Mouse (Mus musculus) heart, embryonic 11.5 days (tissue): Measurements from ENCODE around the gene Fbxl17. TPM values are rescaled to one million over a fixed set of nuclear protein-coding genes. Genes with fewer than 3 reads are reported as not detected.

ENCODE experiments used
- ATAC-seq: fragments of 200-750 bp; cut with Nextera tagmentation; replicated peaks from 2 replicates; pipeline ENCODE4 v1.8.0; 2017; ENCODE audit warnings: moderate library complexity; ENCODE audit not compliant: insufficient number of reproducible peaks, low FRiP score, low TSS enrichment
- H3K27ac ChIP-seq: fragments of 300-500 bp; sonication (generic); 2 replicates; pipeline ENCODE4 v1.5.1; 2014; ENCODE audit warnings: mild to moderate bottlenecking, low read depth, low read length
- H3K27me3 ChIP-seq: fragments of 300-500 bp; sonication (generic); 2 replicates; pipeline ENCODE4 v1.6.1; 2014; ENCODE audit warnings: mild to moderate bottlenecking, low read length, mixed read lengths; ENCODE audit not compliant: control insufficient read depth, insufficient read depth
- H3K36me3 ChIP-seq: fragments of 300-500 bp; sonication (generic); 2 replicates; pipeline ENCODE4 v1.6.1; 2014; ENCODE audit warnings: mild to moderate bottlenecking, low read length, moderate library complexity, mixed read lengths; ENCODE audit not compliant: control insufficient read depth, insufficient read depth
- H3K4me1 ChIP-seq: fragments of 300-500 bp; sonication (generic); 2 replicates; pipeline ENCODE4 v1.6.1; 2014; ENCODE audit warnings: low read length; ENCODE audit not compliant: control insufficient read depth, insufficient read depth
- H3K4me2 ChIP-seq: fragments of 300-500 bp; sonication (generic); 2 replicates; pipeline ENCODE4 v1.6.1; 2014; ENCODE audit warnings: mild to moderate bottlenecking, moderate library complexity
- H3K4me3 ChIP-seq: fragments of 300-500 bp; sonication (generic); 2 replicates; pipeline ENCODE4 v1.5.1; 2014; ENCODE audit warnings: low read depth, low read length
- H3K9ac ChIP-seq: fragments of 300-500 bp; sonication (generic); 2 replicates; pipeline ENCODE4 v1.6.1; 2014; ENCODE audit warnings: mild to moderate bottlenecking, low read depth, low read length, moderate library complexity
- H3K9me3 ChIP-seq: fragments of 300-500 bp; sonication (generic); replicated peaks from 2 replicates; pipeline ENCODE4 v1.6.1; 2016; ENCODE audit warnings: low read length; ENCODE audit not compliant: control insufficient read depth
- WGBS: fragments of 180-500 bp; shearing (Covaris S2); extraction: QIAGEN DNeasy Blood & Tissue Kit; methylation state at CpG from one replicate; pipeline ENCODE4 v1.1.7; 2014; ENCODE audit not compliant: insufficient replicate concordance; 5-methylcytosine and 5-hydroxymethylcytosine counted together
- polyA plus RNA-seq: library from polyadenylated mRNA; unstranded; fragments of >200 nt; fragmentation: Nextera tagmentation; extraction: Ambion mirVana; gene quantifications from 2 replicates; pipeline ENCODE4 v1.2.1, GENCODE M21; 2014

Fbxl17 gene
- polyA plus RNA-seq, 1 experiment from 2014 or later: 6.4 TPM

GRCm38 (mm10) chr17:63262674-63263073 is 237.1 kb downstream of the Fbxl17 start:
- no peak overlapping the region for H3K9ac ChIP-seq
- 86% methylated on average over 5 of the region's 5 CpGs for WGBS
- no peaks in the 10 kb centered on the region for H3K27me3 ChIP-seq
- H3K36me3 ChIP-seq: no peaks in the 10 kb centered on the region
- H3K4me1 ChIP-seq: peaks cover 2% of the 10 kb centered on the region; the same call in 1 of the 2 replicates
- H3K27ac ChIP-seq: no peak overlapping the region
- H3K9me3 ChIP-seq: no peaks in the 10 kb centered on the region
- H3K4me2 ChIP-seq: no peak overlapping the region
- ATAC-seq: no peak
- no peak overlapping the region for H3K4me3 ChIP-seq

GRCm38 (mm10) chr17:63261508-63262141 is 238.2 kb downstream of the Fbxl17 start:
- Histone ChIP-seq H3K36me3 (no peaks in the 10 kb centered on the region), H3K9ac (no peak overlapping the region), H3K27ac (no peak overlapping the region), H3K4me1 (no peaks in the 10 kb centered on the region), H3K9me3 (no peaks in the 10 kb centered on the region), H3K27me3 (no peaks in the 10 kb centered on the region), H3K4me2 (no peak overlapping the region), H3K4me3 (no peak overlapping the region)
- WGBS: 70% methylated on average over 10 of the region's 10 CpGs
- ATAC-seq: peak; percentile 94

DNA sequence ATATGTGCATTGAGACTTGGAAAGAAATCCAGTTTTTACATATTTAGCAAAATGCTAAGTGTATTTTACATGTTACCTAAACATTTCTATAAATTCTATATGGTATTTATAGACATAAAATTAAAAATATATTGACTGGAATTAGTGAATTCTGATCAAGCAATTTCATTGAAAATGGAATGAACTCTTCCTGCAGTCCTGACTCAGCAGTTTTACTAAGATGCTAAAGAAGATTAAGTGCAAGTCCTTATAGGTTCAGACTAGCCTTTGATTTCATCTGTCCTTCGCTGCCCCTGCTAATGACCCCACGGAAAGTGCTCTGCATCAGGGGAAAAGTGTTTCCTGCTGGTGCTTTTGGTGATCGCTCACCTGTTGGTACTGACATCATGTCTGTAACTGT is 240.7 kb downstream of the Fbxl17 start:
- no peak for ATAC-seq
- Histone ChIP-seq H3K4me2 (no peak overlapping the region), H3K27me3 (no peaks in the 10 kb centered on the region), H3K36me3 (no peaks in the 10 kb centered on the region), H3K9ac (no peak overlapping the region), H3K4me3 (no peak overlapping the region), H3K9me3 (no peaks in the 10 kb centered on the region), H3K4me1 (no peaks in the 10 kb centered on the region), H3K27ac (no peak overlapping the region)
- WGBS: 77% methylated on average over 3 of the region's 3 CpGs

DNA sequence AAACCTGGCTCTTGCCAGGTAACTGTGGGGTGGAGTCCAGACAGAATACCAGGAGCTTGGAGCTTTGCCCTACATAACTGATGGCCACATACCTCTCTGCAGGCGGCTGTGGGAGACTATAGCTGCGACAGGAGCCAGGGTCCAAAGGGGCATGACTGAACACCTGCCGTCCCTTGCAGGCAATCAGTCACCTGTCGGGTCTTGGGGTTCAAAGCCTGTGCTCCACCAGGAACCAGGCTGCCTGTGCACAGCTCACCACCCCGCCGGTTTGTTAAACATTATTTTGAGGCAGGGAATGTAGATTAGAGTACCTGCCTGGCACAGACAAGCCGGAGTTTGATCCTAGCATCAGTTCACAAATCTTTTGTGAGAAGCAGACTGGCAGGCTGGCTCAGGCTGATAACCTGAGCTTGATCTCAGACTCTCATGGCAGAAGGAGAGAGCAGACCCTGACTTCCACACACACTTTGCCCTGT is 253.6 kb downstream of the Fbxl17 start:
- Histone ChIP-seq H3K9me3 (no peaks in the 10 kb centered on the region), H3K27ac (no peak overlapping the region), H3K4me2 (no peak overlapping the region), H3K9ac (no peak overlapping the region), H3K4me3 (no peak overlapping the region), H3K36me3 (no peaks in the 10 kb centered on the region), H3K4me1 (no peaks in the 10 kb centered on the region), H3K27me3 (no peaks in the 10 kb centered on the region)
- WGBS: 69% methylated on average over 7 of the region's 7 CpGs
- ATAC-seq: no peak

DNA sequence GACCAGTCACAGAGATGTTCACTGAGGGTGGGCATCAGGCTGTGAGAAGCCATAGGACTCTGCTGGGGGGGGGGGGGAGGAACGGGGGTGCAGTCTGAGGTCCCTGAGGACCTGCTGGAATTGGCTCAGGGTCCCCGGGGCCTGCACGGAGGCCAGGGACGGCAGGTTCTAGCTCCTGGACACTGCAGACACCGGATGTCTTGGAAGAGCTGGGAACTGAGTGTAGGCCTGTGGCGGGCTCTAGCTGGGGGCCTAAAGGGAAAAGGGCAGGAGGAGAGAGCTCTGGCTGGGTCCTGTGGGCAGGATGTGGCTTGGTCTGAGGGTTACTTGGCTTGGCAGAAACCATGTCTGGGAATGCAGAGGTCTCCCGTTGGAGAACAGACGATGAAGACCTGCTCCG is 254.3 kb downstream of the Fbxl17 start:
- Histone ChIP-seq H3K9me3 (no peaks in the 10 kb centered on the region), H3K4me1 (no peaks in the 10 kb centered on the region; the same call in 1 of the 2 replicates), H3K27ac (no peak overlapping the region), H3K4me2 (no peak overlapping the region), H3K9ac (no peak overlapping the region), H3K36me3 (no peaks in the 10 kb centered on the region), H3K27me3 (no peaks in the 10 kb centered on the region), H3K4me3 (no peak overlapping the region)
- 89% methylated on average over 8 of the region's 9 CpGs for WGBS
- ATAC-seq: no peak

GRCm38 (mm10) chr17:63242761-63243160 is 257.1 kb downstream of the Fbxl17 start:
- no peak overlapping the region for H3K4me2 ChIP-seq
- H3K4me1 ChIP-seq: no peaks in the 10 kb centered on the region; the same call in 1 of the 2 replicates
- H3K9ac ChIP-seq: no peak overlapping the region
- no peak; the same call in 1 of the 2 replicates for ATAC-seq
- 94% methylated on average over 3 of the region's 3 CpGs for WGBS
- H3K4me3 ChIP-seq: no peak overlapping the region
- no peaks in the 10 kb centered on the region for H3K36me3 ChIP-seq
- H3K27me3 ChIP-seq: no peaks in the 10 kb centered on the region
- H3K9me3 ChIP-seq: no peaks in the 10 kb centered on the region
- H3K27ac ChIP-seq: no peak overlapping the region

- no peak overlapping the region for H3K4me3 ChIP-seq
- no peak for ATAC-seq
- H3K27ac ChIP-seq: no peak overlapping the region
- WGBS: 87% methylated on average over 5 of the region's 5 CpGs
- no peak overlapping the region for H3K9ac ChIP-seq
- H3K36me3 ChIP-seq: no peaks in the 10 kb centered on the region
- H3K4me1 ChIP-seq: no peaks in the 10 kb centered on the region; the same call in 1 of the 2 replicates
- H3K27me3 ChIP-seq: no peaks in the 10 kb centered on the region
- H3K4me2 ChIP-seq: no peak overlapping the region
- no peaks in the 10 kb centered on the region for H3K9me3 ChIP-seq
These were observed 259.1 kb downstream of the Fbxl17 start for GRCm38 (mm10) chr17:63240731-63241106.

DNA sequence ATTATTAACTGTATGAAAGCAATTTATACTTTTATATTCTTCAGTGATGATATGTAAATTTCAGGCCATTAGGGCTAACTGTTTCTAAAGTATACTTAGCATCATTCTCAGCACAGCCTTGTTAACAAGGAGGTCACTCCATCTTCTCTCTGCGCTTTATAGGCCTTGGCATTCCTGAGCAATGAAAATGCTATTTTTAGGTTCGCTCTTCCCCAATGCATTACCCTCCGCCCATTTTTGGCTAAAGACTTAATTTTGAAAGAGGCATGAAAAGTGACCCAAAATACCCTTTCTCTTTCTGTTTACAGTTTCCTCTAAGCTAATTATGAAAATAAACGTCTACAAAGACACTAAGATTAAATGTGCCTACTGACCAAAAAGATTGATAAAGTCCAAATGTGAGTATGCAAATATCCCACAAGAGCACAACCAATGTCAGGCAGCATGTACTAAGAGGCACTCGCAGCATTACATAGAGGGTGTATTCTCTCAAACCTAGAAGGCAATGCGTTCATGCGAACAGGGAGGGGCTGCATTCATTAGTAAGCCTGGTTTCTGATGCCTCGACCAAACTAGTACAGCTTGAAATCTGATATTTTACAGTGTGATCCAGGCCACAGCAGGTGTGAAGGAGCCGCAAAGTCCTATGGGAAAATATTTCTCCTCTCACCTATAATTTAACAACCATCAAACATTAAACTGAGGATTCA is 259.6 kb downstream of the Fbxl17 start:
- no peaks in the 10 kb centered on the region for H3K27me3 ChIP-seq
- no peak for ATAC-seq
- H3K9me3 ChIP-seq: no peaks in the 10 kb centered on the region
- WGBS: 61% methylated on average over 9 of the region's 9 CpGs
- H3K36me3 ChIP-seq: no peaks in the 10 kb centered on the region
- H3K4me1 ChIP-seq: no peaks in the 10 kb centered on the region; the same call in 1 of the 2 replicates
- H3K9ac ChIP-seq: no peak overlapping the region
- no peak overlapping the region for H3K27ac ChIP-seq
- no peak overlapping the region for H3K4me3 ChIP-seq
- no peak overlapping the region for H3K4me2 ChIP-seq

- no peak overlapping the region for H3K4me2 ChIP-seq
- no peak overlapping the region for H3K27ac ChIP-seq
- no peak overlapping the region for H3K9ac ChIP-seq
- no peaks in the 10 kb centered on the region for H3K9me3 ChIP-seq
- no peaks in the 10 kb centered on the region; the same call in 1 of the 2 replicates for H3K4me1 ChIP-seq
- no peaks in the 10 kb centered on the region for H3K36me3 ChIP-seq
- no peak overlapping the region for H3K4me3 ChIP-seq
- no peak for ATAC-seq
- H3K27me3 ChIP-seq: no peaks in the 10 kb centered on the region
These were observed 263.0 kb downstream of the Fbxl17 start for GRCm38 (mm10) chr17:63236846-63237245.
